Mouse (Mus musculus): Measurements from ENCODE around the gene Mgat4b.

Mgat4b gene

GRCm38 (mm10) chr11:50225611-50226378 lies 15.1 kb downstream of the Mgat4b start:
- peak; percentile 52 for DNase-seq (ENCODE audit: low read depth, low spot score)

- no peak for DNase-seq (ENCODE audit: low read depth, low spot score)
These were observed 15.7 kb downstream of the Mgat4b start for GRCm38 (mm10) chr11:50226406-50226805.

GRCm38 (mm10) chr11:50227226-50227625 lies 16.5 kb downstream of the Mgat4b start:
- DNase-seq (ENCODE audit: low read depth, low spot score): no peak

GRCm38 (mm10) chr11:50227736-50228135 lies 17.0 kb downstream of the Mgat4b start:
- no peak for DNase-seq (ENCODE audit: low read depth, low spot score)

GRCm38 (mm10) chr11:50228772-50229171 lies 18.1 kb downstream of the Mgat4b start:
- no peak for DNase-seq (ENCODE audit: low read depth, low spot score)

GRCm38 (mm10) chr11:50229252-50229910 lies 18.7 kb downstream of the Mgat4b start:
- DNase-seq (ENCODE audit: low read depth, low spot score): no peak

- DNase-seq (ENCODE audit: low read depth, low spot score): no peak
These were observed 20.0 kb downstream of the Mgat4b start for GRCm38 (mm10) chr11:50230481-50231304.

GRCm38 (mm10) chr11:50231411-50231810 lies 20.7 kb downstream of the Mgat4b start:
- DNase-seq (ENCODE audit: low read depth, low spot score): peak; percentile 88

- DNase-seq (ENCODE audit: low read depth, low spot score): no peak
These were observed 22.3 kb downstream of the Mgat4b start for GRCm38 (mm10) chr11:50233022-50233421.

- peak; percentile 69 for DNase-seq (ENCODE audit: low read depth, low spot score)
These were observed 23.3 kb downstream of the Mgat4b start for GRCm38 (mm10) chr11:50233993-50234392.

GRCm38 (mm10) chr11:50234606-50235005 lies 23.9 kb downstream of the Mgat4b start:
- no peak for DNase-seq (ENCODE audit: low read depth, low spot score)

- DNase-seq (ENCODE audit: low read depth, low spot score): peak; percentile 95
These were observed 25.8 kb downstream of the Mgat4b start for GRCm38 (mm10) chr11:50236540-50236936.

- DNase-seq (ENCODE audit: low read depth, low spot score): no peak
These were observed 26.5 kb downstream of the Mgat4b start for GRCm38 (mm10) chr11:50236937-50237835.

GRCm38 (mm10) chr11:50238324-50238723 lies 27.6 kb downstream of the Mgat4b start, which contains the start of gene Ltc4s:
Ltc4s (minus strand) TSS chr11:50238616.
- no peak for DNase-seq (ENCODE audit: low read depth, low spot score)

- DNase-seq (ENCODE audit: low read depth, low spot score): no peak
These were observed 28.4 kb downstream of the Mgat4b start for GRCm38 (mm10) chr11:50238821-50239791.

- no peak for DNase-seq (ENCODE audit: low read depth, low spot score)
These were observed 29.7 kb downstream of the Mgat4b start for GRCm38 (mm10) chr11:50240235-50240911.

- no peak for DNase-seq (ENCODE audit: low read depth, low spot score)
These were observed 33.2 kb downstream of the Mgat4b start for GRCm38 (mm10) chr11:50243926-50244325.

- DNase-seq (ENCODE audit: low read depth, low spot score): no peak
These were observed 34.6 kb downstream of the Mgat4b start for GRCm38 (mm10) chr11:50245269-50245668.

GRCm38 (mm10) chr11:50248473-50249171 lies 37.9 kb downstream of the Mgat4b start:
- DNase-seq (ENCODE audit: low read depth, low spot score): no peak
